Comparison of ENCODE assay signal across 8 mouse cellular contexts in the genomic region with DNA sequence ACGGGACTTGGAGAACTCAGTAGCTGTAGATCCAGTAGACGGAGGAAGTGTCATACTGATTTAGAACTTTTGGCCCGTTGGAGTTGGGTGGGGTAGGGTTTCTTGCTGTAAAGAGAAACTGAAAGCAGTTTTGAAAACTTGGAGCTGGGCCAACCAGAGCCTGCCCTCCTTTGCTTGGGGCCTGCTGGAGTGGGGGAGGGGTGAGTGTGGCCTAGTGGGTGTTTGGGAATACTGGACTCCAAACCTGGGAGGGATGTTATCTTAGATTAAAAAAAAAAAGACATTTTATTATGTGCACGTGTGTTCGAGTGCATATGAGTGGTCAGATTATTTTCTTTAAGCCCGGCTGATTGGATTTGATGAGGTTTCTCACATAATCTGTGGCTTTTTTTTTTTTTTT. TPM values are rescaled to one million over a fixed set of nuclear protein-coding genes. Genes with fewer than 3 reads are reported as not detected.
DNase-seq lines count a peak whose midpoint lies in the region; ATAC-seq and TF ChIP-seq lines count a peak whose summit lies in the region.

No protein-coding gene starts in this region.

- no peaks in the 10 kb centered on the region for H3K27me3 ChIP-seq in E14TG2a.4 (ENCODE audit: insufficient read depth, low read length)
- H3K27me3 ChIP-seq in embryonic facial prominence, embryonic 14.5 days (replicated peaks; ENCODE audit: control insufficient read depth, insufficient read depth, low read length) = no peaks in the 10 kb centered on the region
- H3K27me3 ChIP-seq in heart, embryonic 15.5 days = no peaks in the 10 kb centered on the region

- H3K36me3 ChIP-seq in E14TG2a.4 (ENCODE audit: insufficient read depth, low read length) = peaks cover 4% of the 10 kb centered on the region; the same call in 1 of the 2 replicates
- no peaks in the 10 kb centered on the region for H3K36me3 ChIP-seq in embryonic facial prominence, embryonic 14.5 days (ENCODE audit: control insufficient read depth, insufficient read depth, low read length)
- no peaks in the 10 kb centered on the region for H3K36me3 ChIP-seq in heart, embryonic 15.5 days

- H3K4me1 ChIP-seq in E14TG2a.4 (replicated peaks; ENCODE audit: low read depth, low read length) = peaks cover 78% of the 10 kb centered on the region
- peaks cover 20% of the 10 kb centered on the region for H3K4me1 ChIP-seq in embryonic facial prominence, embryonic 14.5 days (ENCODE audit: control insufficient read depth, insufficient read depth, low read length)
- peaks cover 36% of the 10 kb centered on the region for H3K4me1 ChIP-seq in heart, embryonic 15.5 days (replicated peaks)

- peak overlapping the region; percentile 44; the same call in 1 of the 2 replicates for H3K27ac ChIP-seq in embryonic facial prominence, embryonic 14.5 days (replicated peaks; ENCODE audit: low read depth, low read length)
- H3K27ac ChIP-seq in heart, embryonic 15.5 days = peak overlapping the region; percentile 87

- no peaks in the 10 kb centered on the region for H3K9me3 ChIP-seq in E14TG2a.4 (ENCODE audit: low read length)
- no peaks in the 10 kb centered on the region for H3K9me3 ChIP-seq in embryonic facial prominence, embryonic 14.5 days (ENCODE audit: control insufficient read depth, low read length)
- H3K9me3 ChIP-seq in heart, embryonic 15.5 days (replicated peaks) = no peaks in the 10 kb centered on the region

- peak overlapping the region; percentile 89 for H3K4me3 ChIP-seq in E14TG2a.4 (replicated peaks; ENCODE audit: low read length)
- no peak overlapping the region for H3K4me3 ChIP-seq in embryonic facial prominence, embryonic 14.5 days (ENCODE audit: low read depth, low read length)
- H3K4me3 ChIP-seq in heart, embryonic 15.5 days = peak overlapping the region; percentile 39

- peak; percentile 68 to 72 for DNase-seq in adrenal gland, adult 18-20 months (ENCODE audit: low spot score in 2 of 2)
- peak; percentile 80 for DNase-seq in embryonic facial prominence, embryonic 14.5 days (ENCODE audit: low spot score)
- DNase-seq in kidney, postnatal 14 days = peak; percentile 87
- DNase-seq in lung, postnatal 10 days = peak; percentile 92
- peak; percentile 55 for DNase-seq in right cerebral cortex, postnatal 4 days
- peak; percentile 48 for DNase-seq in yolk sac, embryonic 10.5 days (ENCODE audit: low spot score)

- WGBS in embryonic facial prominence, embryonic 14.5 days = 28% methylated on average over 6 of the region's 6 CpGs
- WGBS in heart, embryonic 15.5 days = 16% methylated on average over 6 of the region's 6 CpGs

- no peak for ATAC-seq in embryonic facial prominence, embryonic 14.5 days (ENCODE audit: low read depth)
- no peak for ATAC-seq in heart, embryonic 15.5 days (replicated peaks; ENCODE audit: insufficient number of reproducible peaks, insufficient read depth, low FRiP score, low read depth)

- H3K4me2 ChIP-seq in embryonic facial prominence, embryonic 14.5 days (ENCODE audit: low read depth, low read length) = peak overlapping the region; percentile 38
- peak overlapping the region; percentile 66 for H3K4me2 ChIP-seq in heart, embryonic 15.5 days

- TF ChIP-seq CTCF in E14TG2a.4 (conservative IDR thresholded peaks at IDR 0.05; ENCODE audit: low read length) = no peak

- no peak overlapping the region for H3K9ac ChIP-seq in embryonic facial prominence, embryonic 14.5 days (ENCODE audit: low read depth, low read length)
- peak overlapping the region; percentile 37 for H3K9ac ChIP-seq in heart, embryonic 15.5 days

RNA-seq across cellular contexts. Expression of gene Kat2b, which starts 3.2 kb away (rescaled TPM):
- total RNA-seq in adrenal gland, adult 18-20 months (2021) = 10 to 100 TPM; 50.8 to 85.6 TPM
- 6.1 and 7.3 TPM in 2 replicates for polyA plus RNA-seq in embryonic facial prominence, embryonic 14.5 days (2014; fragmentation: Nextera tagmentation; extraction: Ambion mirVana)
- 9.7 and 10.1 TPM in 2 replicates for polyA plus RNA-seq in heart, embryonic 15.5 days (2015; fragmentation: Nextera tagmentation; extraction: Ambion mirVana)

RNA-seq across cellular contexts. Expression of gene Pp2d1, which starts 30.6 kb away (rescaled TPM):
- not detected for total RNA-seq in adrenal gland, adult 18-20 months (2021)
- 0.21 and 0.22 TPM in 2 replicates for polyA plus RNA-seq in embryonic facial prominence, embryonic 14.5 days (2014; fragmentation: Nextera tagmentation; extraction: Ambion mirVana)
- 0.18 and 0.21 TPM in 2 replicates for polyA plus RNA-seq in heart, embryonic 15.5 days (2015; fragmentation: Nextera tagmentation; extraction: Ambion mirVana)
